Mouse (Mus musculus) lung, postnatal 0 days (tissue): ENCODE measurements at regions not wholly inside any gene's neighbourhood (a gene's known extent, or its start where the extent isn't known, plus 50 kb on each side); places are given as distances from the start of the nearest gene placed in this dataset.

Experiments used
- CTCF ChIP-seq: IDR thresholded peaks from 2 replicates; pipeline ENCODE4 v1.5.1; 2016; ENCODE audit warnings: antibody characterized with exemption, mild to moderate bottlenecking
- EP300 ChIP-seq: IDR thresholded peaks from 2 replicates; pipeline ENCODE4 v1.6.1; 2016; ENCODE audit warnings: antibody characterized with exemption, mild to moderate bottlenecking, control low read depth

- TF ChIP-seq CTCF = no peak
- TF ChIP-seq EP300 = no peak
Measured at GRCm38 (mm10) chr3:140111414-140112172, 906.1 kb downstream of the Stpg2 start.
